Comparison of ENCODE assay signal across 7 mouse cellular contexts in the genomic region with DNA sequence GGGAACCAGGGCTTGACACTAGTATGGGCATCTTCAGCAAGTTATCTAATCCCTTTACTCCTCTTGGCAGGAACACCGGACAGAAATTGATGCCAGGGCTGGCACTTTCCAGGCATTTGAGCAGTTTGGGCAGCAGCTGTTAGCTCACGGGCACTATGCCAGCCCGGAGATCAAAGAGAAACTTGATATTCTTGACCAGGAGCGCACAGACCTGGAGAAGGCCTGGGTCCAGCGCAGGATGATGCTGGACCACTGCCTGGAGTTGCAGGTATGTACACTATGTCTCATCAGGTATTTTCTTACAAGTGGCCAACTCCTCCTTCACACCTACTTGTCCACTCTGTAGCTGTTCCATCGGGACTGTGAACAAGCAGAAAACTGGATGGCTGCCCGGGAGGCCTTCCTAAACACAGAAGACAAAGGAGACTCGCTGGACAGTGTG. TPM values are rescaled to one million over a fixed set of nuclear protein-coding genes. Genes with fewer than 3 reads are reported as not detected.
DNase-seq lines count a peak whose midpoint lies in the region; ATAC-seq lines count a peak whose summit lies in the region.

No protein-coding gene starts in this region.

- no peaks in the 10 kb centered on the region for H3K4me1 ChIP-seq in midbrain, embryonic 14.5 days (ENCODE audit: control insufficient read depth, insufficient read depth, low read length)
- H3K4me1 ChIP-seq in midbrain, embryonic 10.5 days, result no peaks in the 10 kb centered on the region

- no peak overlapping the region for H3K9ac ChIP-seq in midbrain, embryonic 14.5 days (replicated peaks; ENCODE audit: low read length)

- peak; percentile 32 for DNase-seq in midbrain, embryonic 14.5 days
- DNase-seq in midbrain, embryonic 10.5 days (ENCODE audit: low spot score), result no peak
- peak; percentile 79 for DNase-seq in cerebellum, adult 8-10 months
- DNase-seq in gonadal fat pad, adult 2 months (ENCODE audit: low read depth), result peak; percentile 50
- peak; percentile 28 for DNase-seq in right cerebral cortex, postnatal 25 days
- DNase-seq in yolk sac, embryonic 10.5 days (ENCODE audit: low spot score), result no peak
- no peak for DNase-seq in embryo, embryonic 11 days

- H3K4me2 ChIP-seq in midbrain, embryonic 14.5 days (ENCODE audit: low read length), result no peak overlapping the region

- no peak overlapping the region for H3K4me3 ChIP-seq in midbrain, embryonic 14.5 days (replicated peaks; ENCODE audit: low read depth, low read length)
- no peak overlapping the region for H3K4me3 ChIP-seq in midbrain, embryonic 10.5 days

- no peaks in the 10 kb centered on the region for H3K9me3 ChIP-seq in midbrain, embryonic 14.5 days (ENCODE audit: control insufficient read depth, low read length)
- no peaks in the 10 kb centered on the region for H3K9me3 ChIP-seq in midbrain, embryonic 10.5 days (replicated peaks)

- H3K27me3 ChIP-seq in midbrain, embryonic 14.5 days (ENCODE audit: control insufficient read depth, insufficient read depth, low read length), result no peaks in the 10 kb centered on the region
- H3K27me3 ChIP-seq in midbrain, embryonic 10.5 days (ENCODE audit: low read depth, poor library complexity, severe bottlenecking), result no peaks in the 10 kb centered on the region

- H3K27ac ChIP-seq in midbrain, embryonic 14.5 days (replicated peaks; ENCODE audit: low read depth, low read length), result no peak overlapping the region
- H3K27ac ChIP-seq in midbrain, embryonic 10.5 days (replicated peaks), result no peak overlapping the region

- peaks cover 100% of the 10 kb centered on the region for H3K36me3 ChIP-seq in midbrain, embryonic 14.5 days (ENCODE audit: control insufficient read depth, insufficient read depth, low read length)
- H3K36me3 ChIP-seq in midbrain, embryonic 10.5 days, result peaks cover 100% of the 10 kb centered on the region

- ATAC-seq in midbrain, embryonic 14.5 days (ENCODE audit: low FRiP score, low TSS enrichment), result no peak

- WGBS in midbrain, embryonic 14.5 days, result 93% methylated on average over 8 of the region's 8 CpGs
- 96% methylated on average over 8 of the region's 8 CpGs for WGBS in midbrain, embryonic 10.5 days

RNA-seq across cellular contexts. Expression of gene Wdr34, which starts 37.8 kb away (rescaled TPM):
- 62.9 and 80.2 TPM in 2 replicates for polyA plus RNA-seq in midbrain, embryonic 14.5 days (2014; fragmentation: Nextera tagmentation; extraction: Ambion mirVana)
- polyA plus RNA-seq in midbrain, embryonic 10.5 days (2016; fragmentation: Nextera tagmentation; extraction: Ambion mirVana), result 26.6 and 30.5 TPM in 2 replicates
- polyA plus RNA-seq in gonadal fat pad, adult 2 months (2012; rRNA removed), result 37.6 and 45.3 TPM in 2 replicates

RNA-seq across cellular contexts. Expression of gene Sptan1, which starts 45.5 kb away (rescaled TPM):
- 312 and 331 TPM in 2 replicates for polyA plus RNA-seq in midbrain, embryonic 14.5 days (2014; fragmentation: Nextera tagmentation; extraction: Ambion mirVana)
- 91.7 and 116 TPM in 2 replicates for polyA plus RNA-seq in midbrain, embryonic 10.5 days (2016; fragmentation: Nextera tagmentation; extraction: Ambion mirVana)
- polyA plus RNA-seq in gonadal fat pad, adult 2 months (2012; rRNA removed), result 150 and 210 TPM in 2 replicates

RNA-seq across cellular contexts. Expression of gene Set, which starts 46.3 kb away (rescaled TPM):
- polyA plus RNA-seq in midbrain, embryonic 14.5 days (2014; fragmentation: Nextera tagmentation; extraction: Ambion mirVana), result 376 and 427 TPM in 2 replicates
- 777 and 858 TPM in 2 replicates for polyA plus RNA-seq in midbrain, embryonic 10.5 days (2016; fragmentation: Nextera tagmentation; extraction: Ambion mirVana)
- 28.5 and 37.2 TPM in 2 replicates for polyA plus RNA-seq in gonadal fat pad, adult 2 months (2012; rRNA removed)

Comparison
In these comparisons a context has a peak if more than half of its experiments do, and no peak if none do; other contexts are left out.
1. DNase-seq: peak in midbrain, embryonic 14.5 days (single experiment), cerebellum, adult 8-10 months (single experiment), gonadal fat pad, adult 2 months (single experiment) and right cerebral cortex, postnatal 25 days (single experiment); none in midbrain, embryonic 10.5 days (single experiment), yolk sac, embryonic 10.5 days (single experiment) and embryo, embryonic 11 days (single experiment).